In genomic region chr12:112752399-112752798, GRCm38 (mm10) we compare ENCODE assay signal across 20 mouse cellular contexts. TPM values are rescaled to one million over a fixed set of nuclear protein-coding genes. Genes with fewer than 3 reads are reported as not detected.
"Had no signal": no experiment of that assay in that cellular context is flagged by ENCODE, and none has a peak within 500 bp of the region (broad histone marks: within the 10 kb centered on the region; RNA-seq: fewer than 3 reads in every experiment).

No protein-coding gene starts in this region.

- H3K4me3 ChIP-seq: liver, embryonic 13.5 days; megakaryocyte, embryonic 14.5 days; midbrain, embryonic 10.5 days; midbrain, embryonic 13.5 days; myocyte; neural tube, embryonic 13.5 days had no signal

- DNase-seq: kidney, adult 9 months; kidney, postnatal 14 days; kidney, postnatal 4 days; liver, embryonic 13.5 days; lung, adult 2 months; lung, postnatal 14 days; lung, postnatal 4 days; retina, postnatal 1 day; right cerebral cortex, postnatal 25 days; thymus, adult 2 months; thymus, postnatal 14 days; thymus, postnatal 4 days had no signal

- ATAC-seq: midbrain, embryonic 13.5 days; midbrain, embryonic 16.5 days had no signal

- H3K4me1 ChIP-seq: liver, embryonic 13.5 days had no signal

- H3K9me3 ChIP-seq: liver, embryonic 13.5 days; midbrain, embryonic 10.5 days; neural tube, embryonic 13.5 days had no signal

- H3K27me3 ChIP-seq: midbrain, embryonic 13.5 days; neural tube, embryonic 13.5 days had no signal

- H3K36me3 ChIP-seq: liver, embryonic 13.5 days; midbrain, embryonic 10.5 days; midbrain, embryonic 13.5 days; neural tube, embryonic 13.5 days had no signal

- H3K27ac ChIP-seq: liver, embryonic 13.5 days; midbrain, embryonic 10.5 days; midbrain, embryonic 13.5 days; neural tube, embryonic 13.5 days had no signal

RNA-seq across cellular contexts. Expression of gene Cep170b, which starts 32.1 kb away (rescaled TPM):
- total RNA-seq: monocyte, adult 5-6 weeks had no signal

RNA-seq across cellular contexts. Expression of gene Ahnak2, which starts 50.1 kb away (rescaled TPM):
- total RNA-seq: neutrophil, adult 5-6 weeks had no signal

RNA-seq across cellular contexts. Expression of gene Clba1, which starts 56.3 kb away (rescaled TPM):
- total RNA-seq: monocyte, adult 5-6 weeks had no signal
